Mouse (Mus musculus) hindbrain, postnatal 0 days (tissue): ENCODE results near the gene Dtx2. TPM values are rescaled to one million over a fixed set of nuclear protein-coding genes. Genes with fewer than 3 reads are reported as not detected.

Experiments
- ATAC-seq: fragments of 200-750 bp; cut with Nextera tagmentation; 2 replicates; pipeline ENCODE4 v1.8.0; 2017; ENCODE audit warnings: mild to moderate bottlenecking, moderate TSS enrichment, moderate library complexity
- DNase-seq: peaks from one replicate; pipeline ENCODE4 v3.0.0-alpha.2; 2015; ENCODE audit warnings: low spot score
- H3K27ac ChIP-seq: fragments of 300-500 bp; sonication (generic); 2 replicates; pipeline ENCODE4 v1.5.1; 2014; ENCODE audit warnings: mild to moderate bottlenecking
- H3K27me3 ChIP-seq: fragments of 300-500 bp; sonication (generic); 2 replicates; pipeline ENCODE4 v1.6.1; 2014; ENCODE audit warnings: low read length, mixed read lengths; ENCODE audit not compliant: insufficient read depth
- H3K36me3 ChIP-seq: fragments of 300-500 bp; sonication (generic); 2 replicates; pipeline ENCODE4 v1.6.1; 2014; ENCODE audit warnings: low read length, mixed read lengths; ENCODE audit not compliant: insufficient read depth
- H3K4me1 ChIP-seq: fragments of 300-500 bp; sonication (generic); 2 replicates; pipeline ENCODE4 v1.6.1; 2014; ENCODE audit warnings: antibody characterized with exemption, low read length, mixed read lengths; ENCODE audit not compliant: insufficient read depth
- H3K4me2 ChIP-seq: fragments of 300-500 bp; sonication (generic); 2 replicates; pipeline ENCODE4 v1.6.1; 2014; ENCODE audit warnings: low read depth, mild to moderate bottlenecking, low read length, moderate library complexity, mixed read lengths
- H3K4me3 ChIP-seq: fragments of 300-500 bp; sonication (generic); 2 replicates; pipeline ENCODE4 v1.5.1; 2014; ENCODE audit warnings: low read length
- H3K9ac ChIP-seq: fragments of 300-500 bp; sonication (generic); replicated peaks from 2 replicates; pipeline ENCODE4 v1.6.1; 2014; ENCODE audit warnings: mild to moderate bottlenecking, low read length, moderate library complexity, mixed read lengths
- H3K9me3 ChIP-seq: fragments of 300-500 bp; sonication (generic); 2 replicates; pipeline ENCODE4 v1.6.1; 2016; ENCODE audit warnings: low read length, mixed read lengths
- CTCF ChIP-seq: IDR thresholded peaks from 2 replicates; pipeline ENCODE4 v1.5.1; 2016; ENCODE audit warnings: antibody characterized with exemption, control low read depth, low read depth
- WGBS: fragments of 180-500 bp; shearing (Covaris S2); extraction: QIAGEN DNeasy Blood & Tissue Kit; methylation state at CpG from one replicate; pipeline ENCODE4 v1.1.7; 2014; 5-methylcytosine and 5-hydroxymethylcytosine counted together
- polyA plus RNA-seq: library from polyadenylated mRNA; unstranded; fragments of >200 nt; fragmentation: Nextera tagmentation; extraction: Ambion mirVana; gene quantifications from 2 replicates; pipeline ENCODE4 v1.2.1, GENCODE M21; 2015
- total RNA-seq: library from RNA; depleted of rRNA; stranded (reverse); fragments of >200 nt; gene quantifications from 2 replicates; pipeline ENCODE4 v1.2.3, GENCODE M21; 2014; rRNA removed

Gene Dtx2
- total RNA-seq, result 23.5 and 28.6 TPM in 2 replicates
- 17.4 and 17.9 TPM in 2 replicates for polyA plus RNA-seq

DNA sequence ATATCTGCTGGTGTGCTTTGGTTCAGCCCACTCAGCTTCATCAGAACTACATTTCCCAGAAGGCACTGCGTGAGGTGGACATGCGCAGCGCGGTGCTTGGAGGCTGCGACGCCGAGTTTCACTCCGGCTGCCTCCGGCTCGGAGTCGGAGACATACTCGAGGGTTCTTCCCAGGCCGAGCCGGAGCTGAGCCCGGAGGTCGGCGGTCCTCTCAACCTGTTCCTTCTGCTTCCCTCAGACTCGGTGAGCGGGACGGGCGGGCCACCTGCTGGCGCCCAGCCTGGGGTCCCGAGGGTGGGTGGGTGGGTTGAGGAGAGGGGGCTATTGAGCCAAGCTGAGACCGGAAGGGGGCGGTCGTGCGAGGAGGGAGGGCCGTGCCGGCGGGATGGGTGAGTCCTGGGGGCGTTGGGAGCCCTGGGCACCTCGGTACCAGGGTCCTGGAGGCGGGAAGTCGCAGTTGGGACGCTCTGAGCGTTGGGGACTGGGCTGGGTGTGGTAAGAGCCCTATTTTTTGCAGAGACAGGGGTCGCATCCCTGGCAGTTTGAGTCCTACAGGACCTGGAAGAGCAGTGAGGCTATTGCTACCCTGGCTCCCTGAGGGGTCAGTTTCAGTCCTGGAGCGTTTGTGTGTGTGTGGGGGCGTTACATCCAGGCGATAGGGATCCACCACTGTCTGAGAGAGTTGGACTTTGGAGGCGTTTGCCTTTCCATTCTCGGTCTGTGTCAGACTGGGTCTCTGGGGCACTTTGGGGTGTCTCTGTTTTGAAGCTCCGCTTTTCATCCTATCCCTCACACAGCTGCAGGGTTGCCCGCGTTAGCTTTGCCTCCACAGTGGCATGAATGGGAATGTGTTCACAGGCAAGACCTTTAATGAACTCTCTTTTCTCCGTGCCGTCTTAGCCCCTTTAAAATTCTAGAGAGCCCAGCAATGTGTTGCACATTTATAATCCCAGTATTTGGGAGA lies at the start of gene Dtx2:
Gene Dtx2, plus strand, starts transcription at position 76 of the 963 bp plus-strand sequence.
- Histone ChIP-seq H3K9me3 (no peaks in the 10 kb centered on the region), H3K27ac (peak within 1 kb of the TSS; percentile 91), H3K36me3 (peaks cover 7% of the 10 kb centered on the region; the same call in 1 of the 2 replicates), H3K4me3 (peak within 1 kb of the TSS; percentile 80), H3K27me3 (no peaks in the 10 kb centered on the region), H3K9ac (peak within 1 kb of the TSS; percentile 81), H3K4me2 (peak within 1 kb of the TSS; percentile 81), H3K4me1 (no peaks in the 10 kb centered on the region)
- peak; percentile 95 for ATAC-seq
- DNase-seq, result peak; percentile 97
- whole genome bisulfite sequencing, result under 1% methylated on average over 45 of the region's 47 CpGs
- TF ChIP-seq CTCF, result peak; percentile 44

DNA sequence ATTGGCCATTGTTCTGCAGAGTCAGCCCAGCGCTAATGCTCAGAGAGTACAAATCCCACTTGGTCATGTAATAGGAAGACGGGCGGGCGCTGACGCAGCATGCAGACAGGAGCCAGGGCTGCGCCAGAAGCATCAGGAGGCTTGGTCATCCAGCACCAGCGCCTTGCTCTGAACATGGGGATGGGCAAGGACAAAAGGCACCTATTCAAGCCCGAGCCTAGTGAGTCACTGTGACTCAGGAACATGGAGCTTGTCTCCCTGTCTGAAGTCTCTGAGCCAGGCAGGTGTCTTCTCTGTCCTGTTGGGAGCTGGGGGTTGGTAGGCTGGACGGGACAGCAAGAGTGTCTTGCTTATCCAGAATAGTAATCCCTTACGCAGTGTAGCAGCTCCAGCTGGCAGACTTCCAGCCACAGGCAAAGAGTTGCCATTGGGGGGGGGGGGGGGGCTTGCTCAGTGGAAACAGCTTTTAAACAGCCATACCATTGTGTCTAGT lies 48.6 kb upstream of the Dtx2 start:
- no peak overlapping the region for H3K4me3 ChIP-seq
- H3K4me2 ChIP-seq, result peak overlapping the region; percentile 35
- peak; percentile 71 for DNase-seq
- 0 out of 2 replicates have a peak, but pooled peaks cover 3% of the 10 kb centered on the region for H3K4me1 ChIP-seq
- H3K36me3 ChIP-seq, result no peaks in the 10 kb centered on the region
- no peaks in the 10 kb centered on the region for H3K27me3 ChIP-seq
- no peak overlapping the region for H3K27ac ChIP-seq
- TF ChIP-seq CTCF, result no peak
- H3K9me3 ChIP-seq, result no peaks in the 10 kb centered on the region
- WGBS, result 28% methylated on average over 10 of the region's 10 CpGs
- H3K9ac ChIP-seq, result no peak overlapping the region
- peak; percentile 58; the same call in 1 of the 2 replicates for ATAC-seq

DNA sequence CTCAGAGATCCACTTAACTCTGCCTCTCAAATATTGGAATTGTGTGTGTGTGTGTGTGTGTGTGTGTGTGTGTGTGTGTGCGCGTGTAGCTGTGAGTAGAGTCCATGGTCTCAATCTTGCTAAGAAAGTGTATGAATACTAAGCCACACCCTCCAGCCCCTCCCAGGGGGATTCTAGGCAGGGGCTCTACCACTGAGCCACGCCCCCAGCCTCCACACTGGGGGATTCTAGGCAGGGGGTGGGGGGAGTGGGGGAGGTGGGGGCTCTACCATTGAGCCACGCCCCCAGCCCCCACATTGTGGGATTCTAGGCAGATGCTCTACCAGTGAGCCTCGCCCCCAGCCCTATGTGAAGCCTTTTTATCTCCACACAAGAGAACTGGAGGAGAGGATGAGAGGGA lies 48.0 kb upstream of the Dtx2 start:
- H3K36me3 ChIP-seq, result no peaks in the 10 kb centered on the region
- H3K4me2 ChIP-seq, result 0 out of 2 replicates have a peak overlapping the region, but pooled peaks have one; percentile 35
- H3K27me3 ChIP-seq, result no peaks in the 10 kb centered on the region
- no peaks in the 10 kb centered on the region for H3K9me3 ChIP-seq
- H3K27ac ChIP-seq, result no peak overlapping the region
- H3K4me1 ChIP-seq, result 0 out of 2 replicates have a peak, but pooled peaks cover 3% of the 10 kb centered on the region
- no peak overlapping the region for H3K9ac ChIP-seq
- ATAC-seq (peak; percentile 29; the same call in 1 of the 2 replicates), DNase-seq (no peak)
- WGBS, result 52% methylated on average over 5 of the region's 5 CpGs
- no peak for TF ChIP-seq CTCF
- no peak overlapping the region for H3K4me3 ChIP-seq

GRCm38 (mm10) chr5:135950710-135951412 lies 43.7 kb upstream of the Dtx2 start:
- no peaks in the 10 kb centered on the region for H3K9me3 ChIP-seq

DNA sequence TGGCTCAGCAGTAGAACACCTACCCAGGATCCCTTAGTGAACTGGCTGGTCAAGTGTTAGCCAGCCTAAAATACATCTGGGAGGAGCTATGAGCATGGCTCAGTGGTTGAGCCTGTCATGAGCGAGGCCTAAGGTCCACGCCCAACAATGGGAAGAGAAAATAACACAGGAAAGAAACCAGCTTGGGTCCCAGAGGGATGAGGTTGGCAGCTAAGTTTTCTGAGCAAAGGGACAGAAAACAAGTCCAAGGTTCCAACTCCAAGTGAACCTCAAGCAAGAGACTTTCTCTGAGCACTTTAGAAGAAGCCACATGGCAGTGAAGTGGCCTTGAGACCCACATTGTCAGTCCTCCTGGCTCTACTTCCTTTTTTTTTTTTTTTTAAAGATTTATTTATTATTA lies 42.9 kb upstream of the Dtx2 start:
- H3K4me3 ChIP-seq, result no peak overlapping the region
- no peaks in the 10 kb centered on the region for H3K4me1 ChIP-seq
- ATAC-seq (no peak), DNase-seq (no peak)
- no peak overlapping the region for H3K4me2 ChIP-seq
- no peaks in the 10 kb centered on the region for H3K27me3 ChIP-seq
- no peak overlapping the region for H3K27ac ChIP-seq
- no peaks in the 10 kb centered on the region for H3K36me3 ChIP-seq
- H3K9ac ChIP-seq, result no peak overlapping the region
- WGBS, result 95% methylated on average over 2 of the region's 2 CpGs
- no peak for TF ChIP-seq CTCF
- no peaks in the 10 kb centered on the region for H3K9me3 ChIP-seq

More at GRCm38 (mm10) chr5:135950710-135951412, 43.7 kb upstream of the Dtx2 start:
- TF ChIP-seq CTCF, result no peak
- H3K36me3 ChIP-seq, result no peaks in the 10 kb centered on the region
- ATAC-seq (no peak), DNase-seq (no peak)
- 0 out of 2 replicates have a peak, but pooled peaks cover under 1% of the 10 kb centered on the region for H3K4me1 ChIP-seq
- 82% methylated on average over 11 of the region's 11 CpGs for WGBS
- no peak overlapping the region for H3K4me2 ChIP-seq
- no peak overlapping the region for H3K4me3 ChIP-seq
- H3K27ac ChIP-seq, result no peak overlapping the region
- H3K9ac ChIP-seq, result no peak overlapping the region
- no peaks in the 10 kb centered on the region for H3K27me3 ChIP-seq

GRCm38 (mm10) chr5:135952830-135953229 lies 41.8 kb upstream of the Dtx2 start:
- Histone ChIP-seq H3K27ac (no peak overlapping the region), H3K4me1 (no peaks in the 10 kb centered on the region), H3K27me3 (no peaks in the 10 kb centered on the region), H3K4me2 (no peak overlapping the region), H3K9ac (no peak overlapping the region), H3K4me3 (no peak overlapping the region), H3K36me3 (no peaks in the 10 kb centered on the region), H3K9me3 (no peaks in the 10 kb centered on the region)
- 77% methylated on average over 2 of the region's 2 CpGs for WGBS
- DNase-seq, result no peak
- TF ChIP-seq CTCF, result no peak
- ATAC-seq, result no peak
